Mouse (Mus musculus) retina, adult 2 months (tissue): Measurements from ENCODE around the gene Pm20d2.

Experiments
- DNase-seq: peaks from one replicate; pipeline ENCODE4 v3.0.0-alpha.2; 2012; ENCODE audit warnings: low read depth, low spot score

The Pm20d2 gene

DNA sequence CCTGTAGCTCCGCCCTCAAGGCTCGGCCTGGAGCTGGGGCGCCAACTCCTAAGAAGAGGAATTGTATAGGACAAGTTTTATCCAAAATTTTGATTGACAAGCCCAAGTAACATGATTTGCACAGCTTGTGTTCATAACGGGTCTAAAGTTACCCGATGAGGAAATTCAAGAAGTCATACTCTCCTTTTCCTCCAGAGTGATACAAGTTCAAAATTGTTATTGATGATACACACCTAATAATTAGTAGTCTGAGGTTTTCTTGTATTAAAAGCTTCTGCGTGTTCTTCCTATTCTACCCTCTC lies at the start of gene Pm20d2:
Gene Pm20d2 (minus strand): TSS at position 3 of the 302 bp plus-strand sequence.
- DNase-seq, result no peak

DNA sequence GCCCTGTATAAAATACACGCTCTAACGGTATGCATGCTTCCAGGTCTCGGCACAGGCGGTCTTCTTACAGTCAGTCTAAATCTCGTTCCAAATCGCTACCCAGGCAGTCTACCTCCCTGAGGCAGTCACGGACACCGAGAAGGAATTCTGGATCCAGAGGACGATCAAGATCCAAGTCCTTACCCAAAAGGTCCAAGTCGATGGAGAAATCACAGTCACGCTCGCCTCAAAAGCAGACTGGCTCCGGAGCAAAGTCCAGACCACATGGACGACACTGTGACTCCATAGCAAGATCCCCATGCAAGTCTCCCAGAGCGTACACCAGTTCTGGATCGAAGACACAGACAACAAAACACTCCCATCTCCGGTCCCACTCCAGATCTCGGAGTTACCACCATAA lies 41.3 kb upstream of the Pm20d2 start:
- DNase-seq, result no peak

DNA sequence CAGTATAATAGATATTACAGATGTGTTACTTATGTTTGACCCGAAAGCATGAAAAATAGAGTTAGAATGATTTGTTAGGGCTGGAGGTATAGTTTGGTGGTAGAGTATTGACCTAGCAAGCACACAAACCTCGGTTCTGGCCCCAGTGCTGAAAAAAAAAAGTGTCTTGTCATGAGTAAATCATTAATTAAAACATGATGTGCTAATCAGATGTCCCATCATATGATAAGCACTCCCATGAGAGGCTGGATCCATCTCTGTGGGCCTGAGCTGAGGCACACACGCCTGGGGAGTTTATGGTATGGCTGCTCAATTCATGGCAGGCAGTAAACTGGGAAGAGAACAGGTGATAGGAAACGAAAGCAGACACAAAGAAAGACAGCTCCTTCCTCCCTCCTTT lies 40.1 kb upstream of the Pm20d2 start:
- no peak for DNase-seq

DNA sequence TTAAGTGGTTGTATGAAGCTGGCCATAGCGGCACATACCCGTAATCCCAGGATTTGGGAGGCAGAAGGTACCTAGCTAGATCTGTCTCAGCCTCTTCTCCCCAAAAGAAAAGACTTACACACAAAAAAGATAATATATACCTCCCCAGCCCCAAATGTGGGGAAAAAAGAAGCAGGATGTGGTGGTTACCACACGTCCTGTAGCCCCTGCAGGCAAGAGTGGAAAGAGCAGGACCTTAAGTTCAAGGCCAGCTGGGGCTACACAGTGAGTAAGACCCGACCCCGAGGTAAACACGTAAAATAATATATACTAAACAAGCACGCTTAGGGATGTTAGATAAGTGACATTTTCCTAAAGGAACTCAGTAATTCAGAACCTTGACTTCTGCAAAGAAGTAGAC lies 37.6 kb upstream of the Pm20d2 start:
- no peak for DNase-seq

DNA sequence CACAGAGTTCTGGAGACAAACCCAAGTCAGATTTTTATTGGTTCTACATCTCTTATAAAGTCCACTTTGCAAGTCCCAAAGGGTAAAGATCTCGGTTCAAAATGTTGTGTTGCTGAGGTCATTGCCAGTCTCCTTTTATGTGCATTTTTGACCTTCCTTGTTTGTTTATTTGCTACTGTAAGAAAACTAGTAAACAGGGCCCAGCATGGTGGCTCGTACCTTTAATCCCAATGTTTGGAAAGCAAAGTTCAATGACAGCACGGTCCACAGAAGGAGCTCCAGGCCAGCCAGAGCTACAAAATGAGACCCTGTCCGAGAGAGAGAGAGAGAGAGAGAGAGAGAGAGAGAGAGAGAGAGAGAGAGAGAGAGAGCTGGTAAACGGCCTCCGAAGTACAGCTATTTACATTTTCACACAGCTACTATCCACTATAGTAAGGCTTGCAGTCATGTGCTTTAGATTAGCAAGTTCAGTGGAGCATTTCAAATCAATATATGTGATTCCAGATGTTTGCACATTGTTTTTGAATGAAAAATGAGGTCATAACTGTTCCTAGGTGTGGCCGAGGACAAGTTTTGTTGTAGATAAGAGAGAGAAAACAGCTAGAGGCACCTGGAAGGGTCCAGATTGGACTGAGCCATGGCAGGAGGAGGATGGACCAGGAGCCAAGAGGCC lies 34.6 kb upstream of the Pm20d2 start:
- DNase-seq, result no peak

DNA sequence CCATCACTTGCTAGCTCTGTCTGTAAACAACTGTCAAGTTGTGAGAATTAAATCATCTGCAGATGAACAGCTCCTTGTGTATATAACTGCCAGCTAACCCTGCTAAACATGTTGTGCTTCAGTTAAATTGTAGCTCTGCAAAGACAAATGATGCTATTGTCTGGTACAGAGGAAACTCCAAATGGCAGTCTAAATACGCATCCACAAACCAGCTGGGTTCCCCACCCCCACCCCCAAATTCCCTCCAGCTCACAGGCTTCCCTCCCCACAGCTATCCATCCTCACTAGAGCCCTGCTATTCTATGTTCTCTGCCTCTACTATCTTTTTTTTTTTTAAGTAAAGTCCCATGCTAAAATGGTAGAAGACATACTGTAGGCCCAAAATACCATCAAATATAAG lies 32.3 kb upstream of the Pm20d2 start:
- DNase-seq, result no peak

DNA sequence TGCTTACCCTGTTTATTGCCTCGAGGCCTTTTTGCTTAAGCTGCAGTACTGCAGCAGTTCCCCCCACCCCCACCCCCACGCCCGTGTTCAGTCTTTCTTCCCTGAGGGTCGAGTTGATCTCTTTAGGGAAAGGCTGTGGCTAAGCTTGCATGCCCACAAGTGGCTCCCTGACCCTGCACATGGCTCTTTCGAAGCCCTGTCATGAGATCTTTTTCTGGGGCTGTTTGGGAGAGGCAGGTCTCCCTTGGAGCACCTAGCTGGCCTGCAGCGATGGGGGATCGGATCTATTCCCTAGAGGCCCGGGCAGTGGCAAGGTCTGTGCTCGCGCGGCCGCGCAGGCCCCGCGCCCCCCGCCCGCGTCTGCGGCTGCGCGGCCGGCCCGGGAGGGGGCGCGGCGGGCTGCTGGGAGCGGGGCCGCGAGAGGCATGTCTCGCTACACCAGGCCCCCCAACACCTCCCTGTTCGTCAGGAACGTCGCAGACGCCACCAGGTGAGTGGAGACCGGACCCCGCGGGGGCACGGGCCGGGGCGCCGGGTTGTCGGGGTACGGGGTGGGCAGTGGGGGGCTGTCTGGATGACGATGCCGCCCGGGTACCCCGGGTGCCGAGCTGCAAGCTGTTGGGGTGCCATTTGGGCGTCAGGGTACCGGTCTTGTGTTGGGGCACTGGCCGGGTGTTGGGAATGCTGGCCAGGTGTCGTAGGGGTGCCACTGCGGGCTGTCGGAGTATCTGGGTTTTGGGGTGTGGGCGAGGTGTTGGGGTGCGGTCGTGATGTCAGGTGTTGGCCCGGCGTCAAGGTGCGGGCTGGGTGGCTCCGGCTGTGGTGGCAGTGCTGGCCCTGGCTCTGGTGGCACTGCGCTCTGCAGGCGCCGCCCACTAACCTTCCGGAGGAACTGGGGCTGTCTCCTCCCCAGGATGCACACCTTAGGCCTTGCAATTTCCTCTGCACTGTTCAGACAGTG lies 19.6 kb upstream of the Pm20d2 start, which contains the start of gene Srsf12:
Gene Srsf12 (plus strand): TSS at position 111 of the 961 bp plus-strand sequence.
- DNase-seq, result no peak

DNA sequence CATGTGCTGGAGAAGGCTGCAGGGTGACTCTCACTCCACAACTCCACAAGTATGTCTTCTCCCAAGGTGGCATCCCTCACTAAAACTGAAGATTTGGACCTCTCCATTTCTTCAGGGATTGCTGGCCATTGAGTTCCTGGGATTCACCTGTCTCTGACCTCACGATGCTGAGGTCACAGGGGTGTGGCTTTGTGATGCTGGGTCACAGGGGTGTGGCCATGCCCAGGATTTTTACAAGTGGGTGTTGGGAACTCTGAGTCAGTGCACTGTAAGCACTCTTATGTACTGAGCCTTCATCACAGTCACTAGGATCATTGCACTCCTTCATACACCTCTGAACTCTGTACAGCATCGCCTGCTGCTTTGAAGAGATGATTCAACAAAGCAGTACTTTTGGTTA lies 18.0 kb upstream of the Pm20d2 start:
- DNase-seq, result no peak

DNA sequence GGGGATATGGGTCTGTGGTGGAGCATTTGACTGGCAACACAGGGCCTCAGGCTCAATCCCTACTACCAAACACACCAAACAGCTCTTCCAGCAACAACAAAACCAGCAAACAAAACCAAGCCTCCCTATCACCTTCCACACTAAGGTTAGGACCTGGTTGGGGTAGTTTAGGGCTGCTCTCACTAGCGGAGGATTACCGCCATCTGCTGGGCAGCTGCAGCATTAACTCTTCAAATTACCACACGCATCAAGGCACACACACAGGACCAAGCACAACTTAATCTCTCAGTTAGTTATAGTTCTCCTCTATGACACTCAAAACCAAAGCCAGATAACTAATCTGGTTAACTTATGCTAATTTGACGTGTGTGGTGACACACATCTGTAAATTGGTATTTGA lies 15.1 kb upstream of the Pm20d2 start:
- DNase-seq, result peak; percentile 43

DNA sequence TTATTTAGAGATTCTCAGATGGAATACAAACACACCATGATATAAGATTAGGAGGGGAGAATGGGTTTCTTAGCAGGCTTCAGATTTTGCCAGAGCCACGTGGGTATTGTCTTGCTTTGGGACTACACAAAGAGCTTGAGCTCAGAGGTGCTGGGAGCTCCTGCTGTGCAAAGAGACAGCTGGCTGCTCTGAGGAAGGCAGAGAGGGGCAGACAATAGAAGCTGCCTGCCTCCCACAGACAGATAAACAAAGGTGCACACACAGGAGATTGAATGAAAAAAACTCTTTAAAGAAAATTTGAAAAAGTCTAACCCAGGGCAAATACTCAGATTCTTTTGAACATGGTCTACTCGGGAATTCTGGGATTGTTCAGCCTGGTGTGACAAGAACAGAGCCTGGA lies 8.6 kb upstream of the Pm20d2 start:
- no peak for DNase-seq

DNA sequence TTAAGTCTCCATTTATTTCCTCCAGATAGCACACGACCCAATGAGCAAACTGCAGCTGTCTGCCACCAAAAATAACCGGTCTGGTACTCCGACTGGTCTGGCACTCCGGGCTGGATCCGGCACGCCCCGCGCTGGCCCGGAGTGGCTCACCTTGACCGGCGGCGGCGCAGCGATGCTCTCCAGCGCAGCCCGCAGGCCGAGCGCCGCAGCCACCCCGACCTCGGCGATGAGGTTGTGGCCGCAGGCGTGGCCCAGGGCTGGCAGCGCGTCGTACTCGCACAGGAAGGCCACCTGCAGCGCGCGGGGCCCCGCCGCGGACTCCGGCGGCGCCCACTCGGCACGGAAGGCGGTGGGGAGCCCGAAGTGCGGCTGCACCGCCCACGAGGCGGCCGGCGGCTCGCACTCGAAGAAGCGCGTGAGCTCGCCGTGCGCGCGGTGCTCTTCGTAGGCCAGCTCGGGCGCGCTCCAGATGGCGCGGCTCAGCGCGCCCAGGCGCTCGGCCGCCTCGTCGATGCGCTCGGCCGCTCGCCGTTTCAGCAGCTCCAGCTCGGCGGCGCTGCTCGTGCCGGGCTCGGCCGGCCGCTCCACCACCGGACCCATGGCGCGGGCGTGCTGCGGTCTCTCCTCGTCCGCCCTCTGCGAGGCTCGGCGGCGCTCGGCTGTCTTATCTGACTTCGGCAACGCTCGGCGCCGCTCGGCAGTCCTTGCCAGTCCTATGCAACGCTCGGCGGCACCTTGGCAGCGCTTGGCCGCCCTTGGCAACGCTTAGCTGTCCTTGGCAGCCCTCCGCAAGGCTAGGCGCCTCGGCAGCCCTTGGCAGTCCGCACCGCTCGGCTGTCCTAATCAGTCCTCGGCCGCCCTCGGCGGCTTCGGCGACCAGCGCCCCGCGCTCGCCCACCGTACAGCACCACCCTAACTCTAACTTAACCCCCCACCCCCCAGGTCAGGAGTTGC lies 479 bp downstream of the Pm20d2 start:
- DNase-seq, result peak; percentile 55

DNA sequence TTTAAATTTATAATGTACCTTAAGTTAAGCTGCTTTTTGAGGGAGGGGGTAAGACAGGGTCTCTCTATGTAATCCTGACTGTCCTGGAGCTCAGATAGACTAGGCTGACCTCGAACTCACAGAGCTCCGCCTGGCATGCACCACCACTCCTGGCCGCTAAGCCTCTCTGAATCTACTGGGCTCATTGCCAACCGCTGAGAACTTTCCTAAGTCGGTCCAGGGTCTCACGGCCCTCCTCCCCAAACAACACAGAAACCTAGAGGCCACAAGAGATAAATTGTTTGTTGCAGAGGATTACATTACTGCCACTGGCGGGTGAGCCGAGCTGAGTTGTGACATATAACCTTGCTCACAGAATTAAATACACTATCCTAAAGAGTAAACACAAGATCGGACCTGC lies 1.4 kb downstream of the Pm20d2 start:
- DNase-seq, result no peak

DNA sequence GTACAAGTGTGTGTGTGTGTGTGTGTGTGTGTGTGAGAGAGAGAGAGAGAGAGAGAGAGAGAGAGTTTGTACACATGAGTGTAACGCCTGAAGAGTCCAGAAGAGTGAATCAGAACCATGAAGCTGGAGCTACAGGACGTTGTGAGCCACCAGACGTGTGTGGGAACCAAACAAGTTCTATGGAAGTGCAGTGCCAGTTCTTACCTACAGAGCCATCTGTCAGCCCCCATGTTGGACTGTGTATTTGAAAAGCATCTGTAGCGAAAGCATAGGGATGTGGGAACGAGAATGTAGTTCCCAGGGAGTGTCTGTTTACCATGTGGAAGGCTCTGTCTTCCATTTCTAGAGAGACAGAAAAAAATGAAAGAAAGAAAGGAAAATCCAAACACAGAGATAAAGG lies 6.1 kb downstream of the Pm20d2 start:
- DNase-seq, result no peak

DNA sequence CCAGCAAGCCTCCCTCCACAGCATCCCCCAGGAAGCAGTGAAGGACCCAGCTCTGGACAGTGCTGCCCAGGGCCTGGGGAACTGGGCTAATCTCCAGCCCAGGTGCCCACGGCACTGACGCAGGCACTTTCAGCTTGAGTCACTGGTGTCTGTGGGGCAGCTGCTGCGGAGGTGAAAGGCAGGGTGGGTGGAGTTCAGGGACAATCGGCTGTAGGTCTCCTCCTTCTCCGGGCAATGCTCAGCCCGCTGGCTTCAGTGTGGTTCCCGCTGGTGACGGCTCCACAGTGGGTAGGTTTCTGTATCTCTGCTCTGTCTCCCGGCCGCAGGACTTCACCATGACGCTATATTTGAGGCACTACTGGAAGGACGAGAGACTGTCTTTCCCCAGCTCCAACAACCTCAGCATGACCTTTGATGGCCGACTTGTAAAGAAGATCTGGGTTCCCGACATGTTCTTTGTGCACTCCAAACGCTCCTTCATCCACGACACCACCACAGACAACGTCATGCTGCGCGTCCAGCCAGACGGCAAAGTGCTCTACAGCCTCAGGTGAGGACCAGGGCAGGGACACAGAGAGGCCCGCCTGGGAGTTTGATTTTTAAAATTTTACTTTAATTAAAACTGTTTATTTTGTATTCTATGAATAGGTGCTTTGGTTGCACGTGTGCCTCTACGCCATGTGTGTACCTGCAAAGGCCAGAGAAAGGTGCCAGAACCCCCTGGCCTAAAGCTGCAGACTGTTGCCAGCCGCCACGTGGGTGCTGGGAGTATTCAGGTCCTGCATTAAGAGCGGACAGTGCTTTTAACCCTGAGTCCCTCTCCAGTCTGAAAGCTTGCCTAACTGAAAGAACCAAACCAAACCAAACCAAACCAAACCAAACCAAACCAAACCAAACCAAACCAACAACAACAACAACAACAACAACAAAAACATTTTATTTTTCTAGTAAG lies 37.2 kb downstream of the Pm20d2 start:
- DNase-seq, result no peak

DNA sequence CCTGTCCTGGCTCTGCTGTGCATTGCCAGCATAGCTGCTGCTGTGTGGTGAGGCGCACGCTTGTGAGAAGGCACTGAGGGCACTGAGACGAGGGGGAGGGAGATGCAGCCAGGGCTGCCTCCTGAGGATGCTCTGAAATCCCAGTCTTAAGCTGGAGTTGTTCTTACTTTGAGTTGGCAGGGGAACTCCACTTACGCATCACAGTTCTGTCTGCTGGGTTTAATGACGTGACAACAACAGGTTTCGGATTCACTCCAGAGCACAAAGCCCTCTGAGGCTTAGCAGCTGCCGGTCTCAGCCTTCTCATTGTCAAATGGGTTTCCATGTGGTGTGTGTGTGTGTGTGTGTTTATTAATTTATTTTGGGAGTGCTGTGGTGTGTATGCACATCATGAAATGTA lies 40.4 kb downstream of the Pm20d2 start:
- DNase-seq, result no peak

DNA sequence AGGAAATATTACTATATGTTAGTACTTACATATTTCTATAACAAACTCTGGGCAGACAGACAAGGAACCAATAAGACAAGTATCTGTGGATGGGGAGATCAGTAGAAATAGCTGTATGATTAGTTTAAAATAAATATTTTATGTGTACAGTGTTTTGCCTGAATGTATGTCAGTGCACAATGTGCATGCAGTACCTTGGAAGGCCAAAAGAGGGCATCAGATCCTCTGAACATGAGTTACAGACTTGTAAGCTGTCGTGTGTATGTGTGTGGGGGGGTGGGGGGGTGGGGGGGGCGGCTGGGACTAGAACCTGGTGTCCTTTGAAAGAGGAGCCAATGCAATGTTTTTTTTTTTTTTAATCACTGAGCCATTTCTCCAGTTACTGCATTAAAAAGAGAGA lies 41.7 kb downstream of the Pm20d2 start:
- peak; percentile 53 for DNase-seq

DNA sequence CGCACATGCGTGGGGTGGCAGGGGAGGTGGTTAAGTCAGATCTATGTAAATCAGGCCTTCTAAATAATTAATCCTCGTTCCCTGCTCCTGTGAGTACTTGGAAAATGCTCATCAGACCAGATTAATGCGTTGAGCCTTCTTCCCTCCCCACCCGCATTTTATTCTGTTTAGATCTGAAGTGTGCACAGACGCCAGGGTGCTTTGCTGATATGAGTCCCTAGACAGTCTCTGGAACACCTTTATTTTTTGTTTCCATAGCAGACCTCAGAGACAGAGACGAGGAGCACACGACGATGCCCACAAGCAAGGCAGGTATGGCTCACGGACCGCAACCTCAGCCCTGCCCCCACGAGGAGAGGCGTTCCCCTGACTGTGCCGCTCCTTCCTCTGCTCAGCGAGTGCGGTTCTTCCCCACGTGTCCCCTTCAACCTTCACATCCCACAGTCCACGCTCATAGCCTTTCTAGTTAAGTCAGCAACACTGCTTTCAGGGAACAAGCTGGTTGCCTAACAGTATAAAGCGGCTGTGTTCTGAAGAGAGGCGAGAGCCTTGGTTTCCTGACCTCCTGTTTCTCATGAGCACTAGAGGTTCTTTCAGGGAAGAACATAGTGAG lies 42.8 kb downstream of the Pm20d2 start:
- no peak for DNase-seq

DNA sequence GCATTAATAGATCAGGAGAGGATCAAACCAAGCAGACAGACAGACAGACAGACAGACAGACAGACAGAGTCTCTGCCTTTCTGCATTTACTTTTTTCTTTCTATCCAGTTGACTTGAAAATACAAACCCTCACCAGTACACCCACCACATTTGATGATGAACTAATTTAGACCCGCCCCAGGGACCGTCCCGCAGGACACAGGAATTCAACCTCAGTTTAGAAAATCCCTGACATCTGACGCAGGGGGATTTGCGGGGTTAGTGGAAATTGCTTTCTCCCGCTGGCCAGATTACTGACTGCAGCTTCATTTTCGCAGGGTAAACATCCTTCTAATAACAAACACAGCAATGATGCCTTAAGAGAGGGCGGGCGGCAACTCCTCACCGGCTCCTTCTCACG lies 57.3 kb downstream of the Pm20d2 start, which contains the start of gene Gabrr1:
Gene Gabrr1 (plus strand): TSS at position 301 of the 400 bp plus-strand sequence.
- DNase-seq, result no peak

DNA sequence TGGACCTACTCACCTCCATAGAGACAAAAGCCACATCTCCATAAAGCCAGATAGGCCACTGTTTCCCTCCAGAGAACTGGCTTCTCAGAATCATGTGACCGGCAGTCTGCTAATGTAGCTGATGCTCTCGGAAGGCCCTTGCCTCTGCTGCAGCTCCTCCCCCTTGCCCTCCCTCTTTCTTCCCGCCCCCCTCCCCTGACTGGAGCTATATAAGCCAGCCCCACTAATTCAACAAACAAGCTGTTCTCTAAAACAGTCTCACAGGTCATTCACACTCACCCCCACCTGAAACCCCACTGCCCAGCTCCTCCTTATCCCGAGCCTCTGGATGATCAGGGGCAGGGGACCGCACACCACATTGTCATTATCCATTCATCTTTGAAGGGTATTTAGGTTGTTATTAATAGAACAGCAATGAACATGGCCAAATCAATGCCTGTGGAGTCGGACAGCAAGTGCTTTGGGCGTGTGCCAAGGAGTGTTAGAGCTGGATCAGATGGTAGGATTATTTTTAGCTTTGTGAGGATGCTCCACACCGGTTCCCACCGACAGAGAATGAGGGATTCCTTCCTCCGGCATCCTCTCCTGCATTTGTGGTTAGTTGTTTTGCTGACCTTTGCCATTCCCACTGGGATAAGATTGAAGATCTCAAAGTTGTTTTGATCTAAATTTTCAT lies 64.0 kb downstream of the Pm20d2 start:
- DNase-seq, result peak; percentile 42

DNA sequence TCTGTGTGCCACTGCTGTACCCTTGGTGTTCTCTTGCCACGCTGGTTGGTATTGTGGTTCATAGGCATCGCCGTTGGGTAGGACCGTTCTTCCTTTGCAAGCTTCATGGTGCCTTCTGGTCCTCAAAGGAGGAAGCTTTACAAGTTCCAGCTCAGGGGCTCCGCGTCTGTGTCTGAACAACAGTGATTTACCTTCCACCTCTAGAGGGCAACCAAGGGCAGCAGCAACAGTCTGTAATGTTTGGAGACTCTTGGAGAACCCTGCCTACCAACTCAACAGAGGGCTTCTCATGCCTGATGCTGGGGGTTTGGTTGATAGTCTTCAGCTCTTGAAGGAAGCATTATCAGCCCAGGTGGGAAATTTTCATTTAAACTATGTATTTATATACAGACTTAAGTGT lies 65.0 kb downstream of the Pm20d2 start:
- no peak for DNase-seq
